Mouse (Mus musculus) megakaryocyte, embryonic 14.5 days (primary cell): Measurements from ENCODE around the gene Magi2.

Source experiments
- FLI1 ChIP-seq: IDR thresholded peaks from 2 replicates; pipeline ENCODE4 v1.6.1; 2012; ENCODE audit warnings: low read length, inconsistent platforms, mixed read lengths
- GATA1 ChIP-seq: IDR thresholded peaks from 3 replicates; pipeline ENCODE4 v1.6.1; 2012; ENCODE audit warnings: mixed read lengths, low read length, inconsistent platforms, borderline replicate concordance

DNA sequence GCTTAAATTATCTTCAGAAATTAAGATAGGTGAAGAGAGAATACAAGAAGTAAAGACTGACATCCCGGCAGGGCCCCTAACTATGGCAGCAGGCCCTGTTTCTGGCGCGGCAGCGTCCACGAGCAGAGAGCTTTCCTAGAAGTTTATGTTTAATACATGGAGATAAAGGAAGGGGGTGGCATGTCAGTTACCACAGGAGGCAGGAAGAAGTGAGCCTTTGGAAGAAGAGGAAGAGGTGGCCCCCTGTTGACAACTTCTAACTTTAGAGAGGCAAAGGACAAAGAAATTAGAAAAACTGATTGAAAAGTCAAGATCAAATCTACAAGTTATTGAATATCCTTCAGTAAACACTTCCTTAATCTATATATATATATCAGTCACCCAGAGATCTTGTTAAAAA lies 1281.8 kb downstream of the Magi2 start:
- TF ChIP-seq GATA1 (no peak), FLI1 (no peak)
